Mouse (Mus musculus) small intestine, adult 2 months (tissue): ENCODE results near the gene Gm13287.
"Not testable (repeated sequence)": the region's sequence is repeated elsewhere in the genome, so short reads cannot be mapped to it uniquely, and the experiment has no call there.

Source experiments
- CTCF ChIP-seq: fragments of 200-500 bp; IDR thresholded peaks from 2 replicates; pipeline ENCODE4 v1.5.1; 2012; ENCODE audit warnings: low read depth, mild to moderate bottlenecking, control low read depth, inconsistent platforms, low read length, moderate library complexity, mixed read lengths; ENCODE audit not compliant: insufficient replicate concordance, insufficient read length; ENCODE audit errors: extremely low read depth
- POLR2A ChIP-seq: fragments of 200-500 bp; IDR thresholded peaks from 2 replicates; pipeline ENCODE4 v1.6.1; 2012; ENCODE audit warnings: low read depth, mild to moderate bottlenecking, control low read depth, inconsistent platforms, low read length, moderate library complexity

DNA sequence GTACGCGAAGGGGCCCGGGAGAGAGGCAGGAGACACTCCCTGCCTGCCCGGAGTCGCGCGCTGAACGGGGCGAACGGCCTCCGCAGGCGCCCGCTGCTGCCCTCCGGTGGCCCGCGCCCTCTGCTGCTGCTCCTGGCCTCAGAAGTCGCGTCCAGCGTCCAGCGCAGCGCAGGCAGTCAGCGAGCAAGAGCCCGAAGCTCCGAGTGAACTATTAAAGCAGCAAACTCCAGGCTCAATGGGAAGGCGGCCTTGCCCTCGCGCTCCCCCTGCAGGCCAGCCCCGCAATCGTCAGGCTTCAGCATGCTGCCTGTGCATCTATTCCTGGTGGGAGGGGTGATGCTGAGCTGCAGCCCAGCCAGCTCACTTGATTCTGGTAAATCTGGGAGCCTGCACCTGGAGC lies at the start of gene Gm13287:
- not testable (repeated sequence) for TF ChIP-seq CTCF, POLR2A
